Mouse (Mus musculus) MEL (cell line): ENCODE results near the gene Gm6096. TPM values are rescaled to one million over a fixed set of nuclear protein-coding genes. Genes with fewer than 3 reads are reported as not detected.

Source experiments
- DNase-seq: peaks from one replicate; pipeline ENCODE4 v3.0.0; 2011; ENCODE audit warnings: low read depth, low spot score
- H3K27ac ChIP-seq: 2 replicates; pipeline ENCODE4 v1.5.1; 2012; ENCODE audit warnings: low read depth, mild to moderate bottlenecking, control low read depth, low read length, moderate library complexity; ENCODE audit not compliant: control insufficient read depth
- H3K27me3 ChIP-seq, 2 experiments: fragments of 150-350 bp in 1 of 2; sonication (generic) in 1 of 2; 2 replicates each; pipeline ENCODE4 v1.6.1; 2012; ENCODE audit warnings: low read length in 2 of 2, mild to moderate bottlenecking in 2 of 2, improper control_type of control experiment in 1 of 2, moderate library complexity in 1 of 2; ENCODE audit not compliant: insufficient read depth in 2 of 2, control insufficient read depth in 1 of 2
- H3K36me3 ChIP-seq, 2 experiments: 2 replicates each; pipeline ENCODE4 v1.6.1; 2012 to 2014; ENCODE audit warnings: low read length in 2 of 2, improper control_type of control experiment in 1 of 2, inconsistent platforms in 1 of 2, mild to moderate bottlenecking in 1 of 2; ENCODE audit not compliant: insufficient read depth in 2 of 2, control insufficient read depth in 1 of 2
- H3K4me1 ChIP-seq, 2 experiments: fragments of 150-350 bp in 1 of 2; sonication (generic) in 1 of 2; 2 replicates each; pipeline ENCODE4 v1.6.1; 2012; ENCODE audit warnings: low read length in 2 of 2, improper control_type of control experiment in 1 of 2, mild to moderate bottlenecking in 1 of 2; ENCODE audit not compliant: insufficient read depth in 2 of 2, control insufficient read depth in 1 of 2
- H3K4me3 ChIP-seq, 2 experiments: fragments of 150-350 bp in 1 of 2; sonication (generic) in 1 of 2; 2 replicates each; pipeline ENCODE4 v1.5.1; 2012; ENCODE audit warnings: low read depth in 2 of 2, low read length in 2 of 2, mild to moderate bottlenecking in 2 of 2, moderate library complexity in 2 of 2, control low read depth in 1 of 2, improper control_type of control experiment in 1 of 2; ENCODE audit not compliant: control insufficient read depth in 1 of 2, insufficient read depth in 1 of 2
- H3K79me2 ChIP-seq: 2 replicates; pipeline ENCODE4 v1.6.1; 2012; ENCODE audit warnings: mild to moderate bottlenecking, low read length, moderate library complexity; ENCODE audit not compliant: control insufficient read depth, poor library complexity, insufficient read depth
- H3K9ac ChIP-seq: 2 replicates; pipeline ENCODE4 v1.6.1; 2012; ENCODE audit warnings: low read depth, mild to moderate bottlenecking, control low read depth, low read length, moderate library complexity; ENCODE audit not compliant: control insufficient read depth, poor library complexity, severe bottlenecking
- H3K9me3 ChIP-seq: fragments of 150-350 bp; sonication (generic); replicated peaks from 2 replicates; pipeline ENCODE4 v1.6.1; 2012; ENCODE audit warnings: mild to moderate bottlenecking, low read length, improper control_type of control experiment, moderate library complexity; ENCODE audit not compliant: insufficient read depth
- CHD1 ChIP-seq: IDR thresholded peaks from 2 replicates; pipeline ENCODE4 v1.6.1; 2012; ENCODE audit warnings: low read depth, mild to moderate bottlenecking, inconsistent platforms, low read length, improper control_type of control experiment
- CTCF ChIP-seq, 3 experiments: IDR thresholded peaks in 2 of 3; conservative IDR thresholded peaks in 1 of 3; 2 replicates each; pipeline ENCODE4 v1.5.1; 2011 to 2012; ENCODE audit warnings: low read length in 3 of 3, low read depth in 2 of 3, mild to moderate bottlenecking in 2 of 3, improper control_type of control experiment in 1 of 3, inconsistent platforms in 1 of 3, mixed read lengths in 1 of 3, moderate library complexity in 1 of 3; ENCODE audit not compliant: control insufficient read depth in 1 of 3, insufficient read depth in 1 of 3, poor library complexity in 1 of 3, severe bottlenecking in 1 of 3
- E2F4 ChIP-seq: IDR thresholded peaks from 2 replicates; pipeline ENCODE4 v1.6.1; 2011; ENCODE audit warnings: low read depth, low read length, improper control_type of control experiment, borderline replicate concordance
- EP300 ChIP-seq, 2 experiments: IDR thresholded peaks; 2 replicates each; pipeline ENCODE4 v1.6.1; 2011; ENCODE audit warnings: improper control_type of control experiment in 2 of 2, low read length in 2 of 2, low read depth in 1 of 2, mild to moderate bottlenecking in 1 of 2
- ETS1 ChIP-seq: IDR thresholded peaks from 2 replicates; pipeline ENCODE4 v1.6.1; 2012; ENCODE audit warnings: low read depth, mild to moderate bottlenecking, inconsistent platforms, low read length, improper control_type of control experiment, moderate library complexity
- GABPA ChIP-seq: IDR thresholded peaks from 2 replicates; pipeline ENCODE4 v1.6.1; 2012; ENCODE audit warnings: low read depth, mild to moderate bottlenecking, inconsistent platforms, low read length, improper control_type of control experiment, moderate library complexity
- GATA1 ChIP-seq: IDR thresholded peaks from 2 replicates; pipeline ENCODE4 v1.6.1; 2011; ENCODE audit warnings: low read depth, low read length, improper control_type of control experiment
- HCFC1 ChIP-seq: IDR thresholded peaks from 2 replicates; pipeline ENCODE4 v1.6.1; 2012; ENCODE audit warnings: low read depth, mild to moderate bottlenecking, inconsistent platforms, low read length, improper control_type of control experiment, moderate library complexity
- KAT2A ChIP-seq: conservative IDR thresholded peaks from 2 replicates; pipeline ENCODE4 v1.6.1; 2012; ENCODE audit warnings: low read depth, low read length, improper control_type of control experiment, inconsistent platforms
- MAFK ChIP-seq: IDR thresholded peaks from 2 replicates; pipeline ENCODE4 v1.6.1; 2011; ENCODE audit warnings: low read depth, mild to moderate bottlenecking, low read length, improper control_type of control experiment, borderline replicate concordance
- MAZ ChIP-seq: IDR thresholded peaks from 2 replicates; pipeline ENCODE4 v1.6.1; 2012; ENCODE audit warnings: low read depth, mild to moderate bottlenecking, inconsistent platforms, low read length, improper control_type of control experiment
- MXI1 ChIP-seq: IDR thresholded peaks from 2 replicates; pipeline ENCODE4 v1.6.1; 2011; ENCODE audit warnings: mild to moderate bottlenecking, low read depth, low read length, improper control_type of control experiment
- MYB ChIP-seq: IDR thresholded peaks from 2 replicates; pipeline ENCODE4 v1.6.1; 2011; ENCODE audit warnings: mild to moderate bottlenecking, low read depth, low read length, improper control_type of control experiment
- MYC ChIP-seq: IDR thresholded peaks from 2 replicates; pipeline ENCODE4 v1.6.1; 2011; ENCODE audit warnings: low read depth, mild to moderate bottlenecking, low read length, improper control_type of control experiment, moderate library complexity
- POLR2AphosphoS2 ChIP-seq: IDR thresholded peaks from 2 replicates; pipeline ENCODE4 v1.6.1; 2011; ENCODE audit warnings: low read length, improper control_type of control experiment
- RAD21 ChIP-seq: IDR thresholded peaks from 2 replicates; pipeline ENCODE4 v1.6.1; 2011; ENCODE audit warnings: mild to moderate bottlenecking, low read depth, low read length, improper control_type of control experiment
- SIN3A ChIP-seq: IDR thresholded peaks from 2 replicates; pipeline ENCODE4 v1.6.1; 2012; ENCODE audit warnings: low read length, improper control_type of control experiment, inconsistent platforms
- SMC3 ChIP-seq: IDR thresholded peaks from 2 replicates; pipeline ENCODE4 v1.6.1; 2011; ENCODE audit warnings: low read depth, low read length, improper control_type of control experiment
- TBP ChIP-seq: IDR thresholded peaks from 2 replicates; pipeline ENCODE4 v1.8.0; 2011; ENCODE audit warnings: low read depth, low read length, improper control_type of control experiment
- TCF12 ChIP-seq: IDR thresholded peaks from 2 replicates; pipeline ENCODE4 v1.6.1; 2014; ENCODE audit warnings: low read depth, mild to moderate bottlenecking, inconsistent platforms, low read length, improper control_type of control experiment, moderate library complexity
- ZC3H11A ChIP-seq: IDR thresholded peaks from 2 replicates; pipeline ENCODE4 v1.6.1; 2012; ENCODE audit warnings: low read depth, mild to moderate bottlenecking, inconsistent platforms, low read length, improper control_type of control experiment
- ZKSCAN1 ChIP-seq: IDR thresholded peaks from 2 replicates; pipeline ENCODE4 v1.6.1; 2012; ENCODE audit warnings: low read depth, mild to moderate bottlenecking, inconsistent platforms, low read length, improper control_type of control experiment, moderate library complexity
- ZMIZ1 ChIP-seq: IDR thresholded peaks from 2 replicates; pipeline ENCODE4 v1.6.1; 2012; ENCODE audit warnings: low read depth, mild to moderate bottlenecking, inconsistent platforms, low read length, improper control_type of control experiment, moderate library complexity
- ZNF384 ChIP-seq: IDR thresholded peaks from 2 replicates; pipeline ENCODE4 v1.6.1; 2012; ENCODE audit warnings: low read depth, mild to moderate bottlenecking, inconsistent platforms, low read length, improper control_type of control experiment
- polyA plus RNA-seq, 2 experiments: library from polyadenylated mRNA; stranded (reverse) in 1 of 2; unstranded in 1 of 2; fragments of >175 nt in 1 of 2; fragments of >200 nt in 1 of 2; gene quantifications; 2 replicates each; pipeline versions ENCODE4 v1.2.1 to v1.2.4; 2012; ENCODE audit warnings: low replicate concordance in 2 of 2, low read depth in 1 of 2; ENCODE audit not compliant: insufficient read length in 2 of 2, insufficient read depth in 1 of 2, missing spikeins in 1 of 2
- total RNA-seq: library from RNA; depleted of rRNA; stranded (reverse); fragments of 300-350 nt; gene quantifications from 2 replicates; pipeline ENCODE4 v1.2.3, GENCODE M21; 2012

The Gm6096 gene
- total and polyA plus RNA-seq, 3 experiments: not detected

DNA sequence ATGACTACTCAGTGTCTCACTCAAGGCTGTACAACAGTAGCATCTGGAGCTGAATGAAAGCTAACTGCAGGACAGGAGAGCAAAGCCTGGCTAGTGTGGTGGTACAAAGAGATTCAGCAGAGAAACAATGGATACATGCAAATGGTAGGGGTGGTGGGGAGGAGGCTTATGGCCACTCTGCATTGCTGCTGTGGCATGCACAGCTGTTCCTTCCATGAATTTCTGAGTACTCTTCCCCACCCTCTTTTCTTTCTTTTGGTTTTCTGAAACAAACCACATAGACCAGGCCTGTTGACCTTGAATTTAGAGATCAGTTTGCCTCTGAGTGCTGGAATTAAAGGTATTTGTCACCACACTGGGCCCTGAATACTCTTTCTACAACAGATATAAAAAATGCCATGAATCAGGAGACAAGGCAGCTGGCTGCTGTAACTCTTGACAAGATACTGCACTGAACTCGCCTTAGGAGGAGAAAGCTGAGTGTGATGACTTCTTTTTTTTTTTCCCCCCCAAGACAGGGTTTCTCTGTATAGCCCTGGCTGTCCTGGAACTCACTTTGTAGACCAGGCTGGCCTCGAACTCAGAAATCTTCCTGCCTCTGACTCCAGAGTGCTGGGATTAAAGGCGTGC is 3.9 kb upstream of the Gm6096 start:
- Histone ChIP-seq H3K9me3 (no peaks in the 10 kb centered on the region), H3K4me3 (no peak overlapping the region), H3K27ac (no peak overlapping the region), H3K9ac (no peak overlapping the region), H3K27me3 (no peaks in the 10 kb centered on the region), H3K4me1 (peaks cover 0 to 9% of the 10 kb centered on the region in 2 experiments; a peak in 2 of 4 replicates), H3K79me2 (no peaks in the 10 kb centered on the region), H3K36me3 (peaks cover 2% of the 10 kb centered on the region in 2 experiments; a peak in 3 of 4 replicates)
- TF ChIP-seq GATA1 (peak; percentile 56), MYC (no peak), TCF12 (peak; percentile 55), MYB (no peak), HCFC1 (no peak), ZNF384 (peak; percentile 81), ZMIZ1 (no peak), EP300 (IDR thresholded peaks at IDR 0.05; ENCODE audit: low read depth in 1 of 2, low read length in 2 of 2) (peak; percentile 10 to 44; a peak in 1 of 4 replicates), ETS1 (peak; percentile 56; the same call in 1 of the 2 replicates)
- DNase-seq: peak; percentile 29

- no peak for TF ChIP-seq POLR2AphosphoS2
- no peak for TF ChIP-seq MAZ
- no peak for TF ChIP-seq ZMIZ1
- TF ChIP-seq RAD21: peak; percentile 53
- no peak for TF ChIP-seq MAFK
- TF ChIP-seq TCF12: no peak
- no peak for TF ChIP-seq TBP
- TF ChIP-seq ZC3H11A: peak; percentile 28; the same call in 1 of the 2 replicates
- TF ChIP-seq MXI1: no peak
- TF ChIP-seq GABPA: no peak
- TF ChIP-seq SMC3: peak; percentile 78
- no peak for TF ChIP-seq SIN3A
- peak in 2 of 3 experiments; percentile 32 to 67; a peak in 4 of 6 replicates for TF ChIP-seq CTCF (IDR thresholded peaks at IDR 0.05 in 2 of 3, conservative IDR thresholded peaks at IDR 0.05 in 1 of 3; ENCODE audit: control insufficient read depth in 1 of 3, insufficient read depth in 1 of 3, low read depth in 2 of 3, low read length in 3 of 3, poor library complexity in 1 of 3, severe bottlenecking in 1 of 3)
- no peak for TF ChIP-seq KAT2A
- no peak for TF ChIP-seq CHD1
- no peak for TF ChIP-seq GATA1
- no peak for TF ChIP-seq E2F4
- 0 out of 2 replicates have a peak, but pooled peaks have one; percentile 24 for TF ChIP-seq ZKSCAN1
- H3K9me3 ChIP-seq: no peaks in the 10 kb centered on the region
- peak; percentile 57 for DNase-seq
- no peaks in the 10 kb centered on the region for H3K79me2 ChIP-seq
- no peaks in the 10 kb centered on the region for H3K27me3 ChIP-seq
- peaks cover 0 to 5% of the 10 kb centered on the region in 2 experiments; a peak in 2 of 4 replicates for H3K4me1 ChIP-seq
- no peak overlapping the region for H3K27ac ChIP-seq
- H3K36me3 ChIP-seq: peaks cover 0 to 2% of the 10 kb centered on the region in 2 experiments; a peak in 2 of 4 replicates
- no peak overlapping the region for H3K9ac ChIP-seq
- no peak overlapping the region for H3K4me3 ChIP-seq
Observed at GRCm38 (mm10) chr7:34252030-34252429, 1.2 kb downstream of the Gm6096 start.
